In the genomic region with DNA sequence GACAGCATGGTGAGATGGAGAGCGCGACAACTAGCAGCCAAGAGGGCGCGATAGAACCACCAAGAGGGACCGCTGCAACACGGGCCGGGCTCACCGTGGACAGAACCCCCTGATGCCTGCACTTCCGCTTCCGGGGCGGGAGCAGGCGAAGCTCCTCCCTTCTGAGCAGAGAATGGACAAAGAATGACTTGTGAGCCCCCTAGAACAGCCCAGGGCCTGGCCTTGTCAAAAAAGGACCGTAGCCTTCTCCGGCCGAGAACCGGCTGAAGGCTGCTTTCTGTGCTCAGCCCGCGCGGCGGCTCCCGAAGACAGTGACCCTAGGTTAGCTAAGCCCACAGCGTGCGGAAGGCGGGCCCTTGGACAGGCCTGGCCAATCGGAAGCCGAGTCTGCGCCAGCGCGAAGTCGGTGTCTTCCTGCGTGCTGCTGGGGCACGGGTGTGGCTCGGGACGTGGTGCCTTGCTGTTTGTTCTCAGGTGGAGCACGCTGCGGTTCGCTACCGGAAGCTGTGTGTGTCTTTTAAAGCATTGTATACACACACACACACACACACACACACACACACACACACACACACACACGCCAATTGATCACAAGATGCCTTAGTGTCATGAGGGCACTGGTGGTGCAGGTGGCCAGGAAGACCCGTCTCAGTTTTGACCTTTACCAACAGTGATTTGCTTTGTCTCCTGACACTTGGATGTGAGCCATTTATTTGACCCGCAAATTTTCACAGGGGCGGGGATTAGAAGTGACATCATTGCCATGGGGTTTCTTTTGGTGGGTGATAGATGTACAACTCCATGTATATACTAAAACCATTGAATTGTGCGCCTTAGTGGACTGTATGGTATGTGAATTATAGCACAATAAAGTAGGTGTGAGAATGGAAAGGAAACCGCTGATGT, we compare ENCODE assay signal across 7 mouse cellular contexts. TPM values are rescaled to one million over a fixed set of nuclear protein-coding genes. Genes with fewer than 3 reads are reported as not detected.
DNase-seq lines count a peak whose midpoint lies in the region; ATAC-seq and TF ChIP-seq lines count a peak whose summit lies in the region.

TSS of gene Sec11a (minus strand) at position 336 of the 906 bp plus-strand sequence.

- TF ChIP-seq CTCF in intestine, postnatal 0 days (IDR thresholded peaks at IDR 0.05; ENCODE audit: low read depth) = peak; percentile 34
- TF ChIP-seq CTCF in small intestine, adult 2 months (IDR thresholded peaks at IDR 0.05; ENCODE audit: extremely low read depth, insufficient read length, insufficient replicate concordance, low read depth, low read length) = no peak

- no peaks in the 10 kb centered on the region for H3K27me3 ChIP-seq in embryonic facial prominence, embryonic 10.5 days (replicated peaks; ENCODE audit: low read depth, poor library complexity, severe bottlenecking)
- no peaks in the 10 kb centered on the region for H3K27me3 ChIP-seq in intestine, postnatal 0 days (replicated peaks; ENCODE audit: control insufficient read depth, insufficient read depth, low read length)
- peaks cover 9% of the 10 kb centered on the region; the same call in 1 of the 2 replicates for H3K27me3 ChIP-seq in midbrain, embryonic 12.5 days
- no peaks in the 10 kb centered on the region for H3K27me3 ChIP-seq in small intestine, adult 2 months (ENCODE audit: control insufficient read depth, insufficient read depth, low read length)

- peak within 1 kb of the TSS; percentile 79 for H3K4me3 ChIP-seq in embryonic facial prominence, embryonic 10.5 days
- peak within 1 kb of the TSS; percentile 94 for H3K4me3 ChIP-seq in intestine, postnatal 0 days (ENCODE audit: low read depth, low read length)
- peak within 1 kb of the TSS; percentile 88 for H3K4me3 ChIP-seq in midbrain, embryonic 12.5 days
- H3K4me3 ChIP-seq in small intestine, adult 2 months (ENCODE audit: low read depth, low read length) = peak within 1 kb of the TSS; percentile 84

- peak within 1 kb of the TSS; percentile 98 for H3K27ac ChIP-seq in embryonic facial prominence, embryonic 10.5 days (replicated peaks)
- peak within 1 kb of the TSS; percentile 65 for H3K27ac ChIP-seq in intestine, postnatal 0 days (ENCODE audit: low read depth, low read length)
- peak within 1 kb of the TSS; percentile 98 for H3K27ac ChIP-seq in midbrain, embryonic 12.5 days (replicated peaks)
- H3K27ac ChIP-seq in small intestine, adult 2 months (ENCODE audit: insufficient read depth, low read depth, low read length) = peak within 1 kb of the TSS; percentile 92

- peaks cover 21% of the 10 kb centered on the region for H3K4me1 ChIP-seq in embryonic facial prominence, embryonic 10.5 days
- H3K4me1 ChIP-seq in intestine, postnatal 0 days (replicated peaks; ENCODE audit: control insufficient read depth, insufficient read depth, low read length) = peaks cover 4% of the 10 kb centered on the region; the same call in 1 of the 2 replicates
- peaks cover 22% of the 10 kb centered on the region for H3K4me1 ChIP-seq in midbrain, embryonic 12.5 days
- peaks cover 13% of the 10 kb centered on the region for H3K4me1 ChIP-seq in small intestine, adult 2 months (ENCODE audit: control insufficient read depth, insufficient read depth, insufficient read length, low read length)

- no peaks in the 10 kb centered on the region for H3K9me3 ChIP-seq in embryonic facial prominence, embryonic 10.5 days
- no peaks in the 10 kb centered on the region for H3K9me3 ChIP-seq in intestine, postnatal 0 days (ENCODE audit: control insufficient read depth)
- H3K9me3 ChIP-seq in midbrain, embryonic 12.5 days = no peaks in the 10 kb centered on the region

- WGBS in embryonic facial prominence, embryonic 10.5 days = 3% methylated on average over 44 of the region's 44 CpGs
- 2% methylated on average over 44 of the region's 44 CpGs for WGBS in intestine, postnatal 0 days
- 2% methylated on average over 44 of the region's 44 CpGs for WGBS in midbrain, embryonic 12.5 days
- 2% methylated on average over 44 of the region's 44 CpGs for WGBS in small intestine, adult 2 months

- H3K9ac ChIP-seq in intestine, postnatal 0 days (ENCODE audit: low read depth, low read length) = peak within 1 kb of the TSS; percentile 88
- H3K9ac ChIP-seq in midbrain, embryonic 12.5 days (replicated peaks) = peak within 1 kb of the TSS; percentile 91

- intact Hi-C loops in left cerebral cortex, postnatal 4 days (cut with DNase I) = no loop called here

- peak within 1 kb of the TSS; percentile 76 for H3K4me2 ChIP-seq in intestine, postnatal 0 days (replicated peaks; ENCODE audit: low read depth)
- peak within 1 kb of the TSS; percentile 81 for H3K4me2 ChIP-seq in midbrain, embryonic 12.5 days (replicated peaks)

- TF ChIP-seq POLR2A in small intestine, adult 2 months (IDR thresholded peaks at IDR 0.05; ENCODE audit: low read depth, low read length) = peak; percentile 83

- H3K36me3 ChIP-seq in embryonic facial prominence, embryonic 10.5 days (replicated peaks) = peaks cover 22% of the 10 kb centered on the region
- H3K36me3 ChIP-seq in intestine, postnatal 0 days (ENCODE audit: control insufficient read depth, insufficient read depth) = no peaks in the 10 kb centered on the region
- H3K36me3 ChIP-seq in midbrain, embryonic 12.5 days = 0 out of 2 replicates have a peak, but pooled peaks cover 11% of the 10 kb centered on the region
- no peaks in the 10 kb centered on the region for H3K36me3 ChIP-seq in small intestine, adult 2 months (ENCODE audit: control insufficient read depth, insufficient read depth, low read length)

- peak; percentile 99 for ATAC-seq in intestine, postnatal 0 days
- peak; percentile 100 for ATAC-seq in midbrain, embryonic 12.5 days (ENCODE audit: low FRiP score, low read depth)

- DNase-seq in adrenal gland, postnatal 10 days = peak; percentile 95
- peak; percentile 93 for DNase-seq in embryonic facial prominence, embryonic 10.5 days (ENCODE audit: low spot score)
- peak; percentile 34 for DNase-seq in gonadal fat pad, adult 2 months (ENCODE audit: low read depth)
- peak; percentile 94 for DNase-seq in left cerebral cortex, postnatal 4 days

RNA-seq across cellular contexts. Expression of gene Sec11a, which starts in this region (rescaled TPM):
- 100 to 1,000 TPM; 113 to 124 TPM for total RNA-seq in adrenal gland, postnatal 10 days (2021)
- polyA plus RNA-seq in embryonic facial prominence, embryonic 10.5 days (2016; fragmentation: Nextera tagmentation; extraction: Ambion mirVana) = 188 and 190 TPM in 2 replicates
- 73.8 and 78.5 TPM in 2 replicates for polyA plus RNA-seq in gonadal fat pad, adult 2 months (2012; rRNA removed)
- 140 and 142 TPM in 2 replicates for polyA plus RNA-seq in intestine, postnatal 0 days (2015; fragmentation: Nextera tagmentation; extraction: Ambion mirVana)
- 10 to 100 TPM; 67.7 to 78.6 TPM for total RNA-seq in left cerebral cortex, postnatal 4 days (2021)
- polyA plus RNA-seq in midbrain, embryonic 12.5 days (2016; fragmentation: Nextera tagmentation; extraction: Ambion mirVana) = 164 and 172 TPM in 2 replicates
- 16.7 and 32.0 TPM in 2 replicates for polyA plus RNA-seq in small intestine, adult 2 months (2012; rRNA removed)

Comparison
In these comparisons a context has a peak if more than half of its experiments do, and no peak if none do; other contexts are left out.
1. Peak in every context shown above with its lines: DNase-seq, ATAC-seq, H3K4me3 ChIP-seq and H3K27ac ChIP-seq.
2. DNase-seq: peak in every context shown above with its lines; median percentile 95 in adrenal gland, postnatal 10 days; 94 in left cerebral cortex, postnatal 4 days; 93 in embryonic facial prominence, embryonic 10.5 days; 34 in gonadal fat pad, adult 2 months.